Mouse (Mus musculus) lung, postnatal 25 days (tissue): Measurements from ENCODE around the gene Poc5.

ENCODE experiments used
- DNase-seq: peaks from one replicate; pipeline ENCODE4 v3.0.0; 2022; ENCODE audit warnings: low spot score

The Poc5 gene

DNA sequence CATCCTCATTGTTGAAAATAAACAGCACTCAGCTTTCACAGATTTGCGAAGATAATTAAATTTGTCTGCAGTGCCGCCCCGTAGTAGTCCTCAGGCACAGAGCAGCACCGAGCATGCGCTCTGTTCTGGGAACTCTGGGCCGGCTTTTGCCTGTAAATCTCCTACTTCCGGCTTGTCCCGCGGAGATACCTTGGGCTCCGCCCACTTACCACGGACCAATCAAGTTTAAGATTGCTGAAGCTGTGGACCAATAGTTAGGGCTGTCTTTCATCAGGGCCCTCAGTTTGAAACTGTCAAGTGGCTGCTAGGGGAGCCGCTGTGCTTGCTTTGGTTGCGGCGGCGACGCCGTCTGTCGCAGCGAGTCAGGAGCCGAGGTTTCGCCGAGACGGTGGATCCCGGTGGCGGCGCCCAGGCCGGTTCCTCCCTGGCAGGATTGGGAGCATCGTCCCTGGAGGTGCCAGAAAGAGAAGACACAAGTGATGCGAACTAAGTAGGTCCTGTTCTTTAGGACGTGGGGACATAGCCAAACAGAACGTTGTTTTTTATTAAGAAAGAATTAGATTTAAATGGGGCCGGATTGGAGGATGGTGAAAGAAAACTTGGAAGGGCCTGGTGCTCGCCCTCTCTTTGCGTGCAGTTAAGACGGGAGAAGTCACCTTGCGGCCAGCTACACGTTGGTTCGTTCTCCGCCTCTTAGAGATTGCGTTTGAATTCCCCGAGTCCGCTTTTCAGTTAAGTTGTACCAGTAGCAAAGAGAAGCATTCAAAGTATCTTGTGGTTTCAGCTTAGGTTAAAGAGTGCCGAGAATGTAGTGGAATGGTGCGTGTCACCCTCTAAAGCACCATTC is at the start of gene Poc5:
TSS of gene Poc5 (plus strand) at position 253 of the 847 bp plus-strand sequence.
- peak; percentile 99 for DNase-seq

- no peak for DNase-seq
Observed at GRCm38 (mm10) chr13:96341461-96341860, 46.6 kb upstream of the Poc5 start.

GRCm38 (mm10) chr13:96344778-96345177 is 43.3 kb upstream of the Poc5 start:
- no peak for DNase-seq

DNA sequence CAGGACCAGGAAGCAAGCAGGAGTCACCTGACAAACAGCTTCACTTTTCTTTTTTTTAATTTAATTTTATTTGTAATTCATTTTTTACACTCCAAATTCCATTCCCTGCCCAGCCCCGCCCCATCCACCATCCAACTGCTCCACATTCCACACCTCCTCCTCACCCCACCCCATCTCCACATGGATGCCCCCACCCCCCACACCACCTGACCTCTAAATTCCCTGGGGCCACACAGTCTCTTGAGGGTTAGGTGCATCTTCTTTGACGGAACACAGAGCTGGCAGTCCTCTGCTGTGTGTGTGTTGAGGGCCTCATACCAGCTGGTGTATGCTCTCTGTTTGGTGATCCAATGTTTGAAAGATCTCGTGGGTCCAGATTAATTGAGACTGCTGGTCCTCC is 41.5 kb upstream of the Poc5 start:
- DNase-seq, result no peak

GRCm38 (mm10) chr13:96350207-96350606 is 37.9 kb upstream of the Poc5 start:
- DNase-seq, result no peak

DNA sequence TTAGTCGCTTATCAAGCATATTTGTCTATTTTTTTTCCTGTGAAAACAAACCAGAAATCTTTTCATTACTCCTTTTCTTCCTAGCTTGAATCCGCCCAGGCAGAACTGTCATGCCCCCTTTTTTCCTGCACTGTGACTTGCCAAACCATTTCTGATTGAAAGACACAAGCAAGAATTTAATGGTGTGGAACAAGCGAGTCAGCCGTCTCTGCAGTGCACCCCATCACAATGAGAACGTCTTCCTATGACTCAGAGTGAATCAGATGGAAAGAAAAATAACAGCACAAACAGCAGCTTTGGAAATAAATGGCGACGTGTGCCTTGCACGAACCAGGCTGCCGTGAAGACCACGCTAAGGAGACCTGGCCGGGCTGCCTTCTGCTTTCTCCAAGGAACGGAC is 36.8 kb upstream of the Poc5 start:
- DNase-seq, result no peak

DNA sequence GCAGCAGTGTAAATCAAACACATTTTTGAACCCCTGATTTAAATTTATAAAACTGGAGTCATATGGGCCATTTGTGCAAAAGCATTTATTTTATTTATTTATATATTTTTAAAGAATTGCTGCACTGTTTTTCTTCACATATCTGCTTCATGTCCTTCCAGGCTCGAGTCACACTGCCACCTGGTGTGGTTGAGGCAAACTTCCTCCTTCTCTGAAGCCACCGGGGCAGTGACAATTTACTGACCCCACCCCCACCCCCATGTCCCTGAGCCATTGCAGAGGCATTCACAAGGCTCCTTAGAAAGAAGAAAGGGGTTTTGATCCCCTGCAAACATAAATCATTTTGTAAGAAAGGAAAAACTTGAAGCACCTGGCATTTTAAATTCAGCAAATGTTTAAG is 12.6 kb upstream of the Poc5 start:
- no peak for DNase-seq

DNA sequence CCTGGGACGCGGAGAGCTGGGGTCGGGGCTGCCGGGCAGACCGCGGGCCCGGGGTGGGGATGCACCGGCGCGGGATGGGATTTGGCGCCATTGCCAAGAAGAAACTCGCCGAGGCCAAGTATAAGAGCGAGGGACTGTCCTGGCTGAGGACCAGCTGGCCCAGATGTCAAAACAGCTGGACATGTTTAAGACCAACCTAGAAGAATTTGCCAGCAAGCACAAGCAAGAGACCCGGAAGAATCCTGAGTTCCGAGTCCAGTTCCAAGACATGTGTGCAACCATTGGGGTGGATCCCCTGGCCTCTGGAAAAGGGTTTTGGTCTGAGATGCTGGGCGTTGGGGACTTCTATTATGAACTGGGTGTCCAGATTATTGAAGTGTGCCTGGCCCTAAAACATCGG is 11.2 kb upstream of the Poc5 start:
- DNase-seq, result no peak

DNA sequence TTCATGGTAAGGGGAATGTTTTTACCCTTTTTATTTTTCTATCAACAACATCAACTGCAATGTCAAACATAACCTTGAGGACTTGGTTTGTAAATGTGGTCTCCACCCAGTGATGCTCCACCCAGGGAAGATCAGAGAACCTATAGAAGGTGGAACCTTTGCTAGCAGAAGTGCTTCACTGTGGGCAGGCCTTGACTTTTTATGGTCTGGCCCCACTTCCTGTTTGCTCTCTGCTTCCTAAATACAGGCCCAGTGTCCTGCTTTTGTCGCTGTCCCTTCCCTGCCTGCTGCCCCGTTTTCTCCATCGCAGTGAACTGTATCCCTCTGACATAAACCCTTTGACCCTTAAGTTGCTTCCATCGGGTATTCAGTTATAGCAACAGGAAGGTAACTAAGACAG is 10.2 kb upstream of the Poc5 start:
- DNase-seq, result no peak

DNA sequence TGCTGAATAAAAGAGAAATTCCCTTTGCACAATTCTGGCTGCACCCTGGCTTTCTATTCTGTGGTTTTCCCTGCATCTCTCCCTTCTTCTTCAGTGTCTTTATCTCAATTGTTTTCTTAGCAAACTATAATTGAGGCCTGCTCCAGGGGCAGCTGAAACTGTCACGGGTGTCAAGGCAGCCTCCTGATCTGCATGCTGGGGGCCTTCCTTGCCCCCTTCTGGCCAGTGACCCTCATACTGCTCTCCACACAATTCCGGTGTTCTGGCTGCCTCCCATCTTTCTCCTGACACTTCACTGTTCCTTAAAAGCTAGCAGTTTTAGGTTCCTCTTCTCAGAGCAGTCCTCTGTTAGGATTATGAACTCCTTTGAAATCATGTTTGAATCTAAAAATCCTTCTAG is 1.2 kb downstream of the Poc5 start:
- DNase-seq, result no peak

DNA sequence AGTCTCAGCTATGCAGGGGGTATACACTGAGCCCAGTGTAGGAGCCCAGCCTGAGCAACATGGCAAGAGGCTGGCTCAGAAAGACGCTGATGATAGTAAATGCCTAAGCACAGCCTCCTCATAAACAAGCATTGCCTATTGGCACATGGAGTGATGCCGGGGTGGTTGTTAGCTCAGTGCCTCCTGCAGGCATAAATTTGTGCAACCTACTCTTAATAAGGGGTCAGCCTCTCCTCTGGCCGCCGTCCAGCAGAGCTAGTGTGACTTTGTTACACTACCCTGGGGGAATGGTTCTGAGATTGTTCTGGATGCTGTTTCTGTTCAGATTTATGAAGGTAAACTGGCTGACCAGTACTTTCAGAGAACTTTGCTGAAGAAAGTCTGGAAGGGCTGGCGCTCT is 13.2 kb downstream of the Poc5 start:
- DNase-seq, result no peak

DNA sequence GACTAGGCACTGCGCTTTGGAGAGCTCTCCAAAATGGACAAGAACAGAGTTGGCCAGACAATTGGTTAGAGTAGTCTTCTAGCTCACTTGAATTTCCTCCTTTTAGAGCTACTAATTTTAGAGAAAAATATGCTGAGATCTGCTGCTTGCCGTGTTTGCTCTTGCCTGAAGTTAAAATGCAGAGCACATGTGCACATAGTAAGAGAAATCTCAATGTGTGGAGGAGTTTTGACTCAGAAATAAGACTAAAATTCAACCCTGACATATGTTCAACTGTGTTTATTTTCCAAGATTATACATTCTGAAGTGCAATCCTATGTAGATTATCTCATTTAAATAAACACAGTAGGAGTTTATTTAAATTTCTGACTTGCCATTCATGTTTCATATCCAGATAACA is 17.4 kb downstream of the Poc5 start:
- no peak for DNase-seq

- peak; percentile 55 for DNase-seq
Observed at GRCm38 (mm10) chr13:96407040-96407439, 18.9 kb downstream of the Poc5 start.

GRCm38 (mm10) chr13:96408786-96409185 is 20.7 kb downstream of the Poc5 start:
- DNase-seq, result no peak

GRCm38 (mm10) chr13:96414384-96414783 is 26.3 kb downstream of the Poc5 start:
- DNase-seq, result no peak

DNA sequence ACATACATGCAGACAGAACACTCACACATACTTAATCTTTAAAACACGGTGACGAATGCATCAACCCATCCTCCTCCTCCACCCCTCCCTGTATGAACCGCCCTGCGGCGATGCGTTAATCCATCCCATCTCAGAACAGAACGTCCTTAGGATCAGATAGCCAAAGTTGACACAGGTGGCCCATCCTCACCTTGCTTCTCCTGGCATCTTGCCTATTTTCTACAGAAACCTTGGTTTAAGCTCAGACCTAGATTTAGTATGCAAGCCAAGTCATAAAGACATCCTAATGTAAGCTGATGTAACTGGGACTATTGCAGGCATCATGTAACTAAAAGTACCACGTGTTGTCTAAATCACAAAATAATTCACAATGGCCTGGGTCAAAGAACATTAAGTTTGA is 28.3 kb downstream of the Poc5 start:
- DNase-seq, result no peak

- DNase-seq, result no peak
Observed at GRCm38 (mm10) chr13:96417261-96417813, 29.2 kb downstream of the Poc5 start.

GRCm38 (mm10) chr13:96418487-96418886 is 30.4 kb downstream of the Poc5 start:
- DNase-seq, result no peak

- DNase-seq, result no peak
Observed at GRCm38 (mm10) chr13:96421230-96421629, 33.1 kb downstream of the Poc5 start.

- no peak for DNase-seq
Observed at GRCm38 (mm10) chr13:96424496-96425274, 36.6 kb downstream of the Poc5 start.

GRCm38 (mm10) chr13:96426044-96426443 is 38.0 kb downstream of the Poc5 start:
- no peak for DNase-seq

- DNase-seq, result no peak
Observed at GRCm38 (mm10) chr13:96428531-96428930, 40.4 kb downstream of the Poc5 start.

GRCm38 (mm10) chr13:96431595-96432156 is 43.6 kb downstream of the Poc5 start:
- DNase-seq, result peak; percentile 89
